Mouse (Mus musculus) erythroblast, embryonic 14.5 days (primary cell): Measurements from ENCODE around the gene Dnajc10. TPM values are rescaled to one million over a fixed set of nuclear protein-coding genes. Genes with fewer than 3 reads are reported as not detected.

Experiments used
- H3K27me3 ChIP-seq: 2 replicates; pipeline ENCODE4 v1.6.1; 2012; ENCODE audit warnings: inconsistent platforms; ENCODE audit not compliant: control insufficient read depth
- H3K36me3 ChIP-seq: 2 replicates; pipeline ENCODE4 v1.6.1; 2012; ENCODE audit warnings: mild to moderate bottlenecking, inconsistent platforms; ENCODE audit not compliant: control insufficient read depth
- H3K4me1 ChIP-seq: 2 replicates; pipeline ENCODE4 v1.6.1; 2012; ENCODE audit warnings: inconsistent platforms; ENCODE audit not compliant: control insufficient read depth
- H3K4me3 ChIP-seq: replicated peaks from 2 replicates; pipeline ENCODE3; 2012; ENCODE audit warnings: moderate library complexity, mild to moderate bottlenecking, inconsistent platforms
- H3K9me3 ChIP-seq: 2 replicates; pipeline ENCODE4 v1.6.1; 2012; ENCODE audit warnings: low read length, inconsistent platforms, mixed read lengths; ENCODE audit not compliant: control insufficient read depth
- GATA1 ChIP-seq: IDR thresholded peaks from 2 replicates; pipeline ENCODE4 v1.6.1; 2012; ENCODE audit warnings: low read length, inconsistent platforms, mixed read lengths
- TAL1 ChIP-seq: IDR thresholded peaks from 3 replicates; pipeline ENCODE4 v1.6.1; 2012; ENCODE audit warnings: low read length, inconsistent platforms, mixed read lengths
- polyA plus RNA-seq: library from polyadenylated mRNA; stranded (reverse); fragments of >175 nt; gene quantifications from 2 replicates; pipeline ENCODE4 v1.2.3, GENCODE M21; 2012

The Dnajc10 gene
- polyA plus RNA-seq, 1 experiment: 0.37 TPM

DNA sequence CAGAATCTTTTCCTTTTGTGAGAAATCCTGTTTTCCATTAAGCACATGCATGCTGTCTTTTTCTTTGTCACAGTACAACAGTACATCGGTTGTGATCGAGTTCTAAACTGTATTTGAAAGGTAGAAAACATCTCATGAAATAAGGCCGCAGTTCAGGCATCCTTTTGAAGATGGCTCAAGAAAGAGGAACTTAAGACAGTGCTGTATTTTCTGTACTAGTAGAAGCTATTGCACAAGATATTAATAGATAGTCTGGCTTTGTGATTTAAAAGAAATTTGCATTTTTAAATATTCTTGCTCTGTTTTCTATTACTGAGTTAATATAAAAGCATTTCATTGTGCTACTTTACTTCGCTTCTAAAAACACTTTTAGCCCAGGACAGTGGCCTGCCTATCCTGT, 7.6 kb downstream of the Dnajc10 start:
- no peak overlapping the region for H3K4me3 ChIP-seq
- peaks cover 68% of the 10 kb centered on the region for H3K36me3 ChIP-seq
- H3K4me1 ChIP-seq: no peaks in the 10 kb centered on the region
- H3K9me3 ChIP-seq: no peaks in the 10 kb centered on the region
- no peaks in the 10 kb centered on the region for H3K27me3 ChIP-seq
- TF ChIP-seq GATA1 (no peak), TAL1 (no peak)

DNA sequence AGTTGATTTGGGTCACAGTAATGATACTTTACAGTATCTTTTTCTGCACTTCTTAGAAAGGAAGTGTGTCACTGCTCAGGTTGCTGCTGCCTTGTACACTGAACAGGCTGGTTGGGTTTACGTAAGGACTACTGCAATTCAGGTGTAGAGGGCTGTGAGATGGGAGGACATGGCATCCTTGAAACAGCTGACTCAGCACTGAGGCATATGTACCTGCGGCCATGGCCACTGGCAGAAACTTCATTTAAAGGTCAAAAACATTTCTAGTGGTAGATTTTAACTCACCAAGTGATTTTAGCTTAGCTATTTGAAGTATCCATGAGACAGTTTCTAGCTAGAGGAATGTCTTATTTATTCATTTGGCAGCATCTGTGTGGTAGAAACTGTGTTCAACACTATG, 10.5 kb downstream of the Dnajc10 start:
- no peaks in the 10 kb centered on the region for H3K4me1 ChIP-seq
- H3K4me3 ChIP-seq: no peak overlapping the region
- H3K36me3 ChIP-seq: peaks cover 64% of the 10 kb centered on the region
- TF ChIP-seq TAL1 (no peak), GATA1 (no peak)
- H3K9me3 ChIP-seq: no peaks in the 10 kb centered on the region
- H3K27me3 ChIP-seq: no peaks in the 10 kb centered on the region

DNA sequence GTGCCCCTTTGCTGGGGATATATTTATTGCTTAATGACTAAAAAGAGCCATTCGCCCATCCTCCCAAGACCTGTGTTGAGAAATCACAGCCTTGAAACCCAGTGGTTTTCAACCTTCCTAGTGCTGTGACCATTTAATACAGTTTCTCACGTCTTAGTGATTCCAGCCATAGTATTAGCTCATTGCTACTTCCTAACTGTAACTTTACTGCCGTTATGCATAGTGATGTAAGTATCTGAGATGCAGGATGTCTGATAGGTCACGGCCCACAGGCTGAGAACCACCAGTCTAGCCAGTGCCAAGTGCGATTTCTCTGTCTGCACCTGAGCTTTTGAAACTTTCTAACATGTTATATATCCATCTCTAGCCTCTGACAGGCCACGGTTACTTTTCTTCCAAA, 12.0 kb downstream of the Dnajc10 start:
- no peaks in the 10 kb centered on the region for H3K9me3 ChIP-seq
- no peaks in the 10 kb centered on the region for H3K27me3 ChIP-seq
- TF ChIP-seq GATA1 (no peak), TAL1 (no peak)
- no peak overlapping the region for H3K4me3 ChIP-seq
- peaks cover 59% of the 10 kb centered on the region for H3K36me3 ChIP-seq
- H3K4me1 ChIP-seq: no peaks in the 10 kb centered on the region

DNA sequence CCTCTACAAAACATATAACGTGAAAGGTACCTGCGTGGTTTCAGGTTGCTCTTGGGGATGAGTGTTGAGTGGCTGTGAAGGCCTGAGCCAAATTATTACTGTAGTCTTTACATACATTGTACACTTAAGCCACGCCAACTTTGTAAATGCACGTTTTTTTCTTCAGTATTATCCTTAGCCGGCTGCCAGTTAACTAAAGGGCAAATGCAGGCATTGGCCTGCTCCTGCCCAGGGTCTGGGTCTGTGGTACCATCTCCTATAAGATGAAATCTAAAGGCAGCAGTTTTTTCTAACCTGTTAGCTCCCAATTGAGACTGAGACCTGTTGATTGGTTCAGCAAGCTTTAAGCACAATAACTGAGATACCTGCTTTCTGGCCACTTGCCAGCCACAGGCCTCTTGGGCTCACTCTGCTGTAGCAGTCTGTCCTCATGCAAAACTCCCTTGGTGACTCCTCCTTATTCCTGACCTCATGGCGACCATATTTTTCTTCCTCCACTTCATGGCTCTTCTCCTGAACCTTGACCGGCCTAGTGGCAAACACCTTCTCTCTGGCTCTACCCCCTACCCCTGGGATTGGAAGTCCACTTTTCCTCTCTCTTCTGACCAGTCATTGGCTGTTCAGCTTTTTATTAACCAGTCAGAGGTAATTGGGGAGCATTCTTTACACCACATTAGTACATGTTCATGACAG, 13.8 kb downstream of the Dnajc10 start:
- Histone ChIP-seq H3K36me3 (peaks cover 57% of the 10 kb centered on the region), H3K9me3 (no peaks in the 10 kb centered on the region), H3K4me1 (no peaks in the 10 kb centered on the region), H3K4me3 (no peak overlapping the region), H3K27me3 (no peaks in the 10 kb centered on the region)
- TF ChIP-seq GATA1 (no peak), TAL1 (no peak)

DNA sequence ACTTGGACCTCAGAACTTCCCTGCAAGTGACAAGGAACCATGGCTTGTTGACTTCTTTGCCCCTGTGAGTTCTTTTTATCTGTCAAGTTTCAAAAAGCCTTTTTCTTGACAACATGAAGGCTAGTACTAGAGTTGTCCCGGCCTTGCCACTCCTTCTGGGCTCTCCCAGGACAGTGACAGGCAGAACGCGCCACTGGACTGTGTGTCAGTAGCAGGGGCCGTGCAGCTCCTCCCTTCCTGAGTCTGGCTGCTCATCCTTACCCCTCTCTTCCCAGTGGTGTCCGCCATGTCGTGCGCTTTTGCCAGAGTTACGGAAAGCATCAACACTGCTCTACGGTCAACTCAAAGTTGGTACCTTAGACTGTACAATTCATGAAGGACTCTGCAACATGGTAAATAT, 25.3 kb downstream of the Dnajc10 start:
- no peaks in the 10 kb centered on the region for H3K9me3 ChIP-seq
- H3K36me3 ChIP-seq: peaks cover 79% of the 10 kb centered on the region
- no peaks in the 10 kb centered on the region for H3K27me3 ChIP-seq
- no peaks in the 10 kb centered on the region for H3K4me1 ChIP-seq
- no peak for TF ChIP-seq TAL1
- no peak for TF ChIP-seq GATA1
- no peak overlapping the region for H3K4me3 ChIP-seq

DNA sequence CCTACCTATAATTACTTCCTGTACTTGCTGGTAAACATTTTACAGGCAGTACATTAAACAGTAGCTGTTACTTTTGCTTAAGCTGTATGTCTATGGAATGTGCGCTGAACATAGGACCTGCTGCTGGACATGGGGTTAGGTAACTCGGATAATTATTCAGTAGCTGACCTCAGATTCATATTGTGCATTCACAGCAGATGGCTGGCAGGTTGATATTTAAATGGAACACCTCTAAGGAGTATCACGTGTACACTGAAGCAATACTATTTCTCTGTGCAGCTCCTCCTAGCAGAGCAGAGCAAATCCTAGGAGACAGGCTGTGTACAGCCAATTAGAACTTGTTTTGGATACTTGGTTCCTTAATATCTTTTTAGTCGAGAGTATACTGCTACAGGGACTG, 39.3 kb downstream of the Dnajc10 start:
- Histone ChIP-seq H3K9me3 (no peaks in the 10 kb centered on the region), H3K27me3 (no peaks in the 10 kb centered on the region), H3K4me3 (no peak overlapping the region), H3K4me1 (no peaks in the 10 kb centered on the region), H3K36me3 (peaks cover 38% of the 10 kb centered on the region)
- no peak for TF ChIP-seq TAL1
- no peak for TF ChIP-seq GATA1

DNA sequence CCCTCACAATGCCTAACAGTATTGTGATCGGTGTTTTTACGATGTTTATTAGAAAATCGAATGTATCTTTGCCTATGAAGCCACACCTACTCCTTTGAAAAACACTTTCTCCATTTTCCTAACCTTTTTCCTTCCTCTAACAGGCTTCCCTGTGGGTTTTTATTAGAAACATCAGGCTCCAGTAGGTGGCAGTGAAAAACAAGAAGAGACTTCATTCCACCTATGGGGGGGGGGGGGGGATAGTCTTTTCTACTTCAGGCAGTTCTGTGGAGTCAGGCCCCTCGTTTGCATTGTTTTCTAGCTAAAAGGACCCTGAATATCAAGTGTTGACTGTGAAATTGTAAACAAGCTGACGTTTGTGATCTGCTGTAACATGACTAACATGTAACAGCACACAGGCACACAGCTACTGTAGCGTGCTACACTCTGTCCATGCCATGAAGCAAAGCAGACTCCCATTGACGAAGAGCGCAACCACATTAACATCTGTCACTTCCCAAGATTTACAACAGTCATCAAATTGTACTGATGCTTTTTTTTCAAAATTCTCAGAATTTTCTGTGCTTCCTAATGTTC, 41.5 kb downstream of the Dnajc10 start:
- no peak overlapping the region for H3K4me3 ChIP-seq
- TF ChIP-seq GATA1 (no peak), TAL1 (no peak)
- H3K9me3 ChIP-seq: no peaks in the 10 kb centered on the region
- H3K27me3 ChIP-seq: no peaks in the 10 kb centered on the region
- peaks cover 22% of the 10 kb centered on the region for H3K36me3 ChIP-seq
- no peaks in the 10 kb centered on the region for H3K4me1 ChIP-seq

DNA sequence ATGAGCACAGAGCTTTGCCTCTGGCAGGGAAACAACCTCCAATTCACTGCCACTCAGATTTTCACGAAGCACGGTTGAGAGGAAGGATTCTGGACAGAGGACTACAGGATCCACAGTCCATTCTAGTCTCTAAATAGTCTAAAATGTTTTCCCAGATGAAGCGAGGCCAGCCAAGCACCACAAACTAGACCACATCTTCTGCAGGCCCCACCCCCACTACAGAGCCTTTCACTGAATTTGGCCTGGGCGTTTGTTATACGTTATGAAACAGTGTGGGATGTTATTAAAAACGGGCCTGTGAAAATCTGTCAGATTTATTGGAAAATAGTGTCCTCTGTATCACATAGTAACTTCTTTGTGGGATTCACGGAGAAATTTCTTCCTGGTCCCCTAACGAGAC, 56.2 kb downstream of the Dnajc10 start:
- H3K4me1 ChIP-seq: no peaks in the 10 kb centered on the region
- TF ChIP-seq GATA1: no peak
- H3K4me3 ChIP-seq: no peak overlapping the region
- H3K27me3 ChIP-seq: no peaks in the 10 kb centered on the region
- no peaks in the 10 kb centered on the region for H3K36me3 ChIP-seq
- H3K9me3 ChIP-seq: no peaks in the 10 kb centered on the region

DNA sequence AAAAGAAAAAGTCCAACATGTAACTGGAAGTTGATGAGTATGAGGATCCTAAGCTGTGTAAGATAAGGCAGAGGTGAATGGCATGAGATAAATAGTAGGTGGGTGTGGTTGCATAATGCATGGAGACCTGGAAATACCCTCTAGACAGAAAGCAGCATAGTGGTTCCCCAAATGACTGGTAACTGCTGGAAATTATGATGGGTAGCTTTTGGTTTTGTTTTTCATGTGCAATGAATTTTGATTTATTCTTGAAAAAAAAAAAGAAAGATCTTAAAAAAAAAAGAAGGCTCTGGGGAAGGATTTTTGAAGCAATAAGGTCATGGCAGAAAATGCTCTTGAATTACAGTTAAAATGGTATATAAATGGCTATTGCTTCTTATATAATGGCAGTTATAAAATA, 59.6 kb downstream of the Dnajc10 start:
- peaks cover 9% of the 10 kb centered on the region for H3K9me3 ChIP-seq
- H3K4me1 ChIP-seq: no peaks in the 10 kb centered on the region
- no peaks in the 10 kb centered on the region for H3K36me3 ChIP-seq
- TF ChIP-seq TAL1 (no peak), GATA1 (no peak)
- no peaks in the 10 kb centered on the region for H3K27me3 ChIP-seq
- H3K4me3 ChIP-seq: no peak overlapping the region

DNA sequence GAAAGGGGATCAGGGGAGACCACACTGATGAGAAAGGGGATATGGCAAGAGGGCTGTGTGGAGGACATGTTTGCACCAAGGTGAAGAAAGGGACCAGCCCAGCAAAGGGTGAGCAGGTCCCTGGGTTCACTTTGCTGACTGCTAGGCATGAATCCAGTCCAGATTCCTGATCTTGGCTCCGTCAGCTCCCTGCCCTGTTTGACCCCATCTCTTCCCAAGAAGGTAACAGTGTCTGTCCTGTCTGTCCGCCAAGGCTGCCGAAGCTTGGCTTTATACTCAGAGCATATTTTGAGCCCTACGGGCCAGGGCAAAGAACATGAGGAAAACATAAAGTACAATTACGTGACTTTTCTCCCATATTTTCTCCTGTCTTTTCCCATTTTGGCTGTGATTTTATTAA, 64.6 kb downstream of the Dnajc10 start:
- no peak for TF ChIP-seq TAL1
- TF ChIP-seq GATA1: no peak

More for the DNA sequence above, 64.6 kb downstream of the Dnajc10 start:
- Histone ChIP-seq H3K9me3 (peaks cover 9% of the 10 kb centered on the region), H3K36me3 (no peaks in the 10 kb centered on the region), H3K4me1 (no peaks in the 10 kb centered on the region), H3K27me3 (no peaks in the 10 kb centered on the region), H3K4me3 (no peak overlapping the region)
